Mouse (Mus musculus) embryonic facial prominence, embryonic 11.5 days (tissue): ENCODE results near the gene Tef. TPM values are rescaled to one million over a fixed set of nuclear protein-coding genes. Genes with fewer than 3 reads are reported as not detected.
A peak's percentile ranks its signal among the peaks of the same experiment; 100 is the strongest.

Experiments
- ATAC-seq: fragments of 200-750 bp; cut with Nextera tagmentation; replicated peaks from 2 replicates; pipeline ENCODE4 v1.8.0; 2017; ENCODE audit warnings: low read depth; ENCODE audit not compliant: insufficient number of reproducible peaks, low FRiP score, low TSS enrichment
- DNase-seq: peaks from one replicate; pipeline ENCODE4 v3.0.0-alpha.2; 2015; ENCODE audit warnings: low spot score
- H3K27ac ChIP-seq: fragments of 300-500 bp; sonication (generic); replicated peaks from 2 replicates; pipeline ENCODE4 v1.5.1; 2014; ENCODE audit warnings: mild to moderate bottlenecking, low read depth, low read length, control low read depth
- H3K27me3 ChIP-seq: fragments of 300-500 bp; sonication (generic); 2 replicates; pipeline ENCODE4 v1.6.1; 2014; ENCODE audit warnings: mild to moderate bottlenecking, low read length, moderate library complexity, mixed read lengths; ENCODE audit not compliant: control insufficient read depth, insufficient read depth
- H3K36me3 ChIP-seq: fragments of 300-500 bp; sonication (generic); replicated peaks from 2 replicates; pipeline ENCODE4 v1.6.1; 2014; ENCODE audit warnings: low read depth, mild to moderate bottlenecking, low read length, moderate library complexity, mixed read lengths; ENCODE audit not compliant: control insufficient read depth, insufficient read depth
- H3K4me1 ChIP-seq: fragments of 300-500 bp; sonication (generic); 2 replicates; pipeline ENCODE4 v1.6.1; 2014; ENCODE audit warnings: low read length, mixed read lengths; ENCODE audit not compliant: control insufficient read depth, insufficient read depth
- H3K4me2 ChIP-seq: fragments of 300-500 bp; sonication (generic); 2 replicates; pipeline ENCODE4 v1.6.1; 2014; ENCODE audit warnings: low read depth, mild to moderate bottlenecking, control low read depth, low read length, moderate library complexity
- H3K4me3 ChIP-seq: fragments of 300-500 bp; sonication (generic); 2 replicates; pipeline ENCODE4 v1.5.1; 2014; ENCODE audit warnings: low read depth, low read length, control low read depth
- H3K9ac ChIP-seq: fragments of 300-500 bp; sonication (generic); replicated peaks from 2 replicates; pipeline ENCODE4 v1.6.1; 2014; ENCODE audit warnings: mild to moderate bottlenecking, control low read depth, low read length
- H3K9me3 ChIP-seq: fragments of 300-500 bp; sonication (generic); replicated peaks from 2 replicates; pipeline ENCODE4 v1.6.1; 2016; ENCODE audit warnings: mild to moderate bottlenecking, low read length, inconsistent platforms, mixed read lengths; ENCODE audit not compliant: control insufficient read depth
- WGBS: fragments of 180-500 bp; shearing (Covaris S2); extraction: QIAGEN DNeasy Blood & Tissue Kit; methylation state at CpG from one replicate; pipeline ENCODE4 v1.1.7; 2014; 5-methylcytosine and 5-hydroxymethylcytosine counted together
- polyA plus RNA-seq: library from polyadenylated mRNA; unstranded; fragments of >200 nt; fragmentation: Nextera tagmentation; extraction: Ambion mirVana; gene quantifications from 2 replicates; pipeline ENCODE4 v1.2.1, GENCODE M21; 2014

Gene Tef
- polyA plus RNA-seq, result 11.4 and 13.1 TPM in 2 replicates

DNA sequence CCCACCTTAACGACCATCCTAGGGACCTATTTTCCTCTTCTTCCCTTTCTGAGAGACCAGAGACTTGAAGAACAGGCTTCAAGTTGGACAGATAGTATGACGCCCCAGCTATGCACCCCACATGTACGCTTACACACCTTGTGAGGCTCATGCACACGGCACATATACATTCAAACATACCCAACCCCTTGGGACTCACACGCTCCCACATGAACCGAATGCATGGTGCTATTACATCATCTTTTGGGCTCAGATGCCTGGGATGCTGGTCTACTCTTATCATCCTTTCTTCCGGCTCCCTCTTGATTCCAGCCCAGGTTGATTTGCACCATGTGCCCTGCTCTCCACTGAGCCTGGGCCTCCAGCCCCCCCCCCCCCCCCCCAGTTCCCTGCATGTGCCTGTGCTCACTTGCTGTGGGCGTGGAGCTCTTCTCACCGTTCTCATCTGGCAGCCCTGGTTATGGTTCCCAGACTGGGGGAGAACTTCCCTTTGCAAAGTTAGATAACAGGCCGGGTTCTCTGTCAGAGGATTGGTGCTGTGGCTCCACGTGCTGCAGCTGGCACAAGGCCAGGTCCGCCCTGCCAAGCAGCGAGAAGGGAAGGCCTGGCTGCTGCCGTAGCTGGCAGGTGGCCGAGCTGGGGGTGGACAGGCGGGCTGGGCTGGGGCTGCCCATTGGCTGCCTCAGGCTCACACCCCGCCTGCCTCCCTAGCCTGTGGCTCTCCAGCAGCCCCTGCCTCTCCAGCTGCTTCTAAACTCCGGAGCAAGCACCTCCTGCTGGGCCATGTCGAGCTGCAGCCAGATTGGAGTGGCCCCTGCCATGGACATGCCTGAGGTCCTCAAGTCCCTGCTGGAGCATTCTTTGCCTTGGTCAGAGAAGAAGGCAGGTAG is at the start of gene Tef:
Gene Tef, plus strand, starts transcription at position 421 of the 890 bp plus-strand sequence.
- Histone ChIP-seq H3K4me2 (peak within 1 kb of the TSS; percentile 47), H3K4me3 (peak within 1 kb of the TSS; percentile 14; the same call in 1 of the 2 replicates), H3K27ac (no peak within 1 kb of the TSS), H3K4me1 (peaks cover 8% of the 10 kb centered on the region), H3K9ac (no peak within 1 kb of the TSS; the same call in 1 of the 2 replicates), H3K27me3 (no peaks in the 10 kb centered on the region), H3K9me3 (no peaks in the 10 kb centered on the region), H3K36me3 (no peaks in the 10 kb centered on the region)
- DNase-seq (peak; percentile 83), ATAC-seq (peak; percentile 95)
- 28% methylated on average over 19 of the region's 19 CpGs for WGBS

DNA sequence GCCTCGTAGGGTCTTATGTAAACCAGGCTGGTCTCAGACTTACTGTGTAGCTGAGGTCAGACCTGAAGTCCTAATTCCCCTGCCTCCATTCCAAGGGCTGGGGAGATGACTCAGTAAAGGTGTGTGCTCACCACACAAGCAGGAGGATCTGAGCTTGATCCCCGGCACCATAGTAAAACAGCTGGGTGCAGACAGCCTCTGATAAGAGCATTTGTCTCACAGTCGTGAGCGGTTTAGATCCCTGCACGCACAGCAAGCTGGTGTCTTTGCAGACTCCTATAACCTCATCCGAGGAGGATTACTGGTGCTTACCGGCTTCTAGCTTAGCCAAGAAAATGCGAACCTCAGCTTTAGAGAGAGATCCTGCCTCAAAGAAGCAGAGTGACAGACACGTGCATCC is 48.6 kb upstream of the Tef start:
- no peak overlapping the region for H3K9ac ChIP-seq
- no peak overlapping the region for H3K27ac ChIP-seq
- DNase-seq (no peak), ATAC-seq (no peak)
- no peaks in the 10 kb centered on the region for H3K36me3 ChIP-seq
- H3K27me3 ChIP-seq, result no peaks in the 10 kb centered on the region
- H3K4me2 ChIP-seq, result no peak overlapping the region
- peaks cover 3% of the 10 kb centered on the region; the same call in 1 of the 2 replicates for H3K4me1 ChIP-seq
- no peaks in the 10 kb centered on the region for H3K9me3 ChIP-seq
- WGBS, result 94% methylated on average over 9 of the region's 9 CpGs
- H3K4me3 ChIP-seq, result no peak overlapping the region

GRCm38 (mm10) chr15:81758701-81759100 is 43.5 kb upstream of the Tef start:
- H3K27me3 ChIP-seq, result no peaks in the 10 kb centered on the region
- no peak overlapping the region for H3K4me2 ChIP-seq
- WGBS, result 90% methylated on average over 5 of the region's 5 CpGs
- DNase-seq (no peak), ATAC-seq (no peak)
- H3K4me3 ChIP-seq, result no peak overlapping the region
- no peaks in the 10 kb centered on the region for H3K9me3 ChIP-seq
- no peaks in the 10 kb centered on the region for H3K36me3 ChIP-seq
- no peak overlapping the region for H3K9ac ChIP-seq
- no peak overlapping the region for H3K27ac ChIP-seq
- H3K4me1 ChIP-seq, result no peaks in the 10 kb centered on the region

GRCm38 (mm10) chr15:81759542-81759941 is 42.7 kb upstream of the Tef start:
- Histone ChIP-seq H3K4me3 (no peak overlapping the region), H3K36me3 (no peaks in the 10 kb centered on the region), H3K9ac (no peak overlapping the region), H3K27ac (no peak overlapping the region), H3K9me3 (no peaks in the 10 kb centered on the region), H3K4me1 (no peaks in the 10 kb centered on the region), H3K4me2 (no peak overlapping the region), H3K27me3 (no peaks in the 10 kb centered on the region)
- no peak for DNase-seq
- 94% methylated on average over 3 of the region's 3 CpGs for WGBS
- no peak for ATAC-seq

DNA sequence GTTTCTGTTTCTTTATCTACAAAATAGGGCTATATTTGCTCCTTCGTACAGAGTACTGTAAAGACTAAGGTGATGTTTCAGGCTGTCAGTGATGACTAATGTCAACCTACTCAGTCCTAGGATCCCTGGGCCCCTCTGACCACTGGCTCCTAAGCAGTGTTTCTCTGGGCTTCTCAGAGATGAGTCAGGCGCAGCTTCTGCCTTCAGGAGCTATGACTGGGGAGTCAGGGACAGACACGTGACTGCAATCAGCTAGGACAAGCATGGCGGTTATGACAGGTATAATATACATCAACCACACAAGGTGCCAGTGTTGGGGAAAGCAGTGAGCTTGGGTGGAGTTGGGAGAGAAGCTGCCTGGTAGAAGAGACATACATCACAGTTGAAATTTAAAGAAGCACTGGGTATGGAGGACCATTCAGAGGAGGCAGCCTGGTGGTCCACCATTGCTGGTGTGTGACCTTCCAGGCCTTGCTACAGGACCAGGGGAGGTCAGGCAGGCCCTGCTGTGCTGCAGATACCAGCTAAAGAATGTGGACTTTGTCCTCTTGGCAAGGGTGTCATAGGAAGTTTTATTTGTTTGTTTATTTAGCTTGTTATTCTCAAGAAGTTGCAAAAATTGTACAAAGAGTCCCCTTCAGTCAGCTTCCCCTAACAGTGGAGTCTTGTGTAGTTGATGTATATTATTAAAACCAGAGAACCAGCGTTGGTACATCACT is 41.7 kb upstream of the Tef start:
- WGBS, result 88% methylated on average over 5 of the region's 5 CpGs
- no peaks in the 10 kb centered on the region for H3K9me3 ChIP-seq
- H3K27me3 ChIP-seq, result no peaks in the 10 kb centered on the region
- H3K4me3 ChIP-seq, result no peak overlapping the region
- H3K9ac ChIP-seq, result no peak overlapping the region
- H3K4me2 ChIP-seq, result no peak overlapping the region
- H3K36me3 ChIP-seq, result no peaks in the 10 kb centered on the region
- ATAC-seq (no peak), DNase-seq (no peak)
- H3K4me1 ChIP-seq, result no peaks in the 10 kb centered on the region
- H3K27ac ChIP-seq, result no peak overlapping the region

DNA sequence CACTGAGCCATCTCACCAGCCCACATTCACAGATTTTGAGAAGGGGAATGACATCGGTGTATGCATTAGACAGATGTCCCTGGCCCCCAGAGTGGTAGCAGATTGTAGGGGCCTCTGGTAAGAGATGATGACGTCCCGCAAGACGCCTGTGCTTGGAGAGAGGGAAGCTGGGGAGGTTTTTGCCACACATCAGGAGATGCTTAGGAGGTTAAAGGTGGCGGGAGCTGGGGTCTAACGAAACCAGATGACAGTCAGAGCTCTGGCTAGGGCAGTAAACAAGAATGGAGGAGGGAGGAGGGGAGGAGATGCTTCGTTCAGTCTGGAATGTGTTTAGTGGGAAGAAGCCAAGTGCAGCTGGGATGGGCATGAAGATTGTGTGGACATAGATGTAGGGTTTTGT is 40.8 kb upstream of the Tef start:
- Histone ChIP-seq H3K9me3 (no peaks in the 10 kb centered on the region), H3K4me3 (no peak overlapping the region), H3K27me3 (no peaks in the 10 kb centered on the region), H3K4me2 (no peak overlapping the region), H3K9ac (no peak overlapping the region), H3K27ac (no peak overlapping the region), H3K36me3 (no peaks in the 10 kb centered on the region), H3K4me1 (no peaks in the 10 kb centered on the region)
- 43% methylated on average over 7 of the region's 7 CpGs for WGBS
- peak; percentile 67 for DNase-seq
- 0 out of 2 replicates have a peak, but pooled peaks have one; percentile 22 for ATAC-seq

- Histone ChIP-seq H3K9me3 (no peaks in the 10 kb centered on the region), H3K4me1 (no peaks in the 10 kb centered on the region), H3K27ac (no peak overlapping the region), H3K36me3 (no peaks in the 10 kb centered on the region), H3K4me2 (no peak overlapping the region), H3K9ac (no peak overlapping the region), H3K4me3 (no peak overlapping the region), H3K27me3 (no peaks in the 10 kb centered on the region)
- DNase-seq, result no peak
- 90% methylated on average over 3 of the region's 3 CpGs for WGBS
- ATAC-seq, result no peak
These were observed 40.3 kb upstream of the Tef start for GRCm38 (mm10) chr15:81761959-81762358.

DNA sequence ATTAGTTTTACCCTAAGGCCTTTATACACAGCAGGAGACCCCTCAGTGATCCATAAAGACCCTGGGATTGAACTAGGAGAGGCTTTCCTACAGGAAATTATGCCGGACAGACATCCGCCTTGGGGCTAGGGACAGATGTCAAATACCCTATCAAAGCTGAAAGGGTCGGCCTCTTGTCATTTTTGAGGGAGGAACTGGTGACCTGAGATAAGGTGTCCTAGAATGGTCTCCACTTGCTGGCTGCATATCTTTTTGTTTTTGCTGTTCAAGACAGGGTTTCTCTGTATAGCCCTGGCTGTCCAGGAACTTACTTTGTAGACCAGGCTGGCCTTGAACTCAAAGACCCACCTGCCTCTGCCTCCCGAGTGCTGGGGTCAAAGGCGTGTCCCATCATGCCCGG is 37.6 kb upstream of the Tef start:
- H3K27ac ChIP-seq, result no peak overlapping the region
- WGBS, result 85% methylated on average over 6 of the region's 6 CpGs
- no peak for DNase-seq

More for the DNA sequence above, 37.6 kb upstream of the Tef start:
- no peak overlapping the region for H3K4me2 ChIP-seq
- H3K4me3 ChIP-seq, result no peak overlapping the region
- no peaks in the 10 kb centered on the region for H3K9me3 ChIP-seq
- H3K36me3 ChIP-seq, result peaks cover 5% of the 10 kb centered on the region
- no peaks in the 10 kb centered on the region for H3K27me3 ChIP-seq
- H3K9ac ChIP-seq, result no peak overlapping the region
- H3K4me1 ChIP-seq, result no peaks in the 10 kb centered on the region
- ATAC-seq, result no peak
